Mouse (Mus musculus) brain, embryonic 14.5 days (tissue): ENCODE measurements at regions not wholly inside any gene's neighbourhood (a gene's known extent, or its start where the extent isn't known, plus 50 kb on each side); places are given as distances from the start of the nearest gene placed in this dataset.

Source experiments
- CTCF ChIP-seq: fragments of 200-500 bp; IDR thresholded peaks from 2 replicates; pipeline ENCODE4 v1.5.1; 2012; ENCODE audit warnings: inconsistent platforms, mild to moderate bottlenecking, moderate library complexity, borderline replicate concordance; ENCODE audit not compliant: insufficient read depth, insufficient read length; ENCODE audit errors: extremely low read depth
- POLR2A ChIP-seq: fragments of 200-500 bp; IDR thresholded peaks from 2 replicates; pipeline ENCODE4 v1.6.1; 2012; ENCODE audit warnings: mild to moderate bottlenecking, inconsistent platforms, borderline replicate concordance; ENCODE audit not compliant: poor library complexity, insufficient read depth, insufficient read length, severe bottlenecking; ENCODE audit errors: extremely low read depth

- TF ChIP-seq CTCF: no peak
- TF ChIP-seq POLR2A: no peak
Measured at GRCm38 (mm10) chr15:10833866-10834571, 118.1 kb upstream of the C1qtnf3 start.
